Mouse (Mus musculus) urinary bladder, postnatal 36 days (tissue): Measurements from ENCODE around the gene Stard9.

Experiments
- DNase-seq, 2 experiments: peaks; one replicate each; pipeline ENCODE4 v3.0.0; 2022; ENCODE audit warnings: low spot score in 2 of 2, mixed read lengths in 1 of 2

Stard9 gene

DNA sequence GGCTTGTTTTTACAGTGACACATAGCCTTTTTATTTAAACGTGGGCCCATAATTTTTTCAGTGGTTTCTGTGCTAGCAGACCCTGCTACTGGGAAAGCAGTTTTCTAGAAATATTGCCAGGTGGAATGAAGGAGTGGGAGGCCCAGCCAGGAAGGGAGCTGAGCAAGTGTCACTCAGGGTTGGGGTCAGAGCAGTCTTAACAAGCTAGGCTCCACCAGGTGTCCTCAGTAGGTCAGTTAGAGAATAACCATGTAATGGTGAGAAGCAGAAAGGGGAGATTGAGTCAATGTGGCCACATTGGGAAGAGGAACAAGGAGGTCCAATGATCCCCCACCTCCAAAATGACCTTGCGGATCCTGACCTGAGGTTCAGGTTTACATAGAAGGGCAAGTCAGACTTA, 25.8 kb downstream of the Stard9 start:
- DNase-seq, result no peak

DNA sequence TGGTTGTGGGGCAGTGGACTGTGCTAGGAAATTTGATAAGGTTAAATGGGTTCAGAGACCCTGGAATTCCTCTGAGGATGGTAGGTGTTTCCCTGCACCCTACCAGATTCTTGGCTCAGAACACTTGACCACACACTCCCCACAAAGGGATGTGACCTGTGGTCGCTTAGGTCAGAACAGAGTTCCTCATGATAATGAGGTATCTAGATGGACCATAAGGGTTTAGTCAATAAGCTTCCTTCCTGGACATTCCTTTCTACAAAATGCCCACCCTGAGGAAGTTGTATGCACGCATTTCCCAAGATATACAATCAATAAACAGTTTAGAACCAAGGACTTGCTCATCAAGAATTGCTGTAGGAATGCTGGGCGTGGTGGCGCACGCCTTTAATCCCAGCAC, 27.0 kb downstream of the Stard9 start:
- no peak for DNase-seq

DNA sequence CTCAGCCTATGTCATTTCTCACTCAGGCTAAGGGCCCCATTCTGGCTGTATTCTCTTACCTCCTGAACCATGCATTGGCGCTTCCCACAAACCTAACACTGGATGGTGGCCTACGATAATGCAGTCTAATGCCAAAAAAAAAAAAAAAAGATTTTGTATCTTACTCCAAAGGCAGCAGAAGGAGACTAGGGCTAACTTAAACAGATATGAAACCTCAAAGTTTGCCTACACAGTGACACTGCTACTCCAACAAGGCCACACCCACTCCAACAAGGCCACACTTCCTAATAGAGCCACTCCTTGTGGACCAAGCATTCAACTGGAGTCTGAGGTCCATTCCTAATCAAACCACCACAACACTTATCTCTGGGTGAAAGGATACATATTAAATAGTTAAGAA, 27.8 kb downstream of the Stard9 start:
- DNase-seq, result no peak

DNA sequence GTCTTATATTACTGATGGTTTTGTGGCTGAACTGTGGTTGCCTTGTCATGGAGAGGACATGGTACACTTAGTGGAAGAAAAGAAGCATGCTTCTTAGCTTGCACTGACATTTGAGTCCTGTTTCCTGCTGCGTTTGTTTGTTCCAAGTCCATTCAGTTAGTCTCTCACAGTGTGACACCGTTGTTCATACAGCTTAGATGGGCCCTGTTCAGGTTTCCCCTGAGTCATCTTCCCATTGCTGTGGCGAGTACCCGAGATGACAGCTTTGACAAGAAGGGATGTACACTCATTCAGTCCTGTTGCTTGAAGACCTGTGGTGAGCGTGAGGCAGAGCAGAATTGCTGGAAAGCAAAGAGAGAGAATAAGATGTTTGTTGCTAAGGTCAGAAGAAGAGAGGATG, 29.6 kb downstream of the Stard9 start:
- DNase-seq, result no peak

DNA sequence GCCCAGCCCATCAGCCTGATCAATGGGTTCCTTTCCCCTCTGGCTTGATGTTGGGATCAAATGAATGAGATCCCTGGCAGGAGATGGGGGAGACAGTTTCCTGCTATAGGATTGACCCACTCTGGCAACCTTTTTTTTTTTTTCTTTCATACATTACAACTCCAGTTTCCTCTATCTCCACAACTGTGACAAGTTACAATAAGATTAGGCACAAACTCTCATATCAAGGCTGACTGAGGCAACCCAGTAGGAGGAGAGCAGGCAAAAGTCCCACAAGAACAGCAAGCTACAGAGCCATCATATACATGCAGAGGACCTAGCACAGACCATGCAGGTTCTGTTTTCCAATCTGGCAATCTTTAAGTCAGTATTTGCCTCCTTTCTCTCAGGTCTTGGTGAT, 30.4 kb downstream of the Stard9 start:
- DNase-seq, result no peak

DNA sequence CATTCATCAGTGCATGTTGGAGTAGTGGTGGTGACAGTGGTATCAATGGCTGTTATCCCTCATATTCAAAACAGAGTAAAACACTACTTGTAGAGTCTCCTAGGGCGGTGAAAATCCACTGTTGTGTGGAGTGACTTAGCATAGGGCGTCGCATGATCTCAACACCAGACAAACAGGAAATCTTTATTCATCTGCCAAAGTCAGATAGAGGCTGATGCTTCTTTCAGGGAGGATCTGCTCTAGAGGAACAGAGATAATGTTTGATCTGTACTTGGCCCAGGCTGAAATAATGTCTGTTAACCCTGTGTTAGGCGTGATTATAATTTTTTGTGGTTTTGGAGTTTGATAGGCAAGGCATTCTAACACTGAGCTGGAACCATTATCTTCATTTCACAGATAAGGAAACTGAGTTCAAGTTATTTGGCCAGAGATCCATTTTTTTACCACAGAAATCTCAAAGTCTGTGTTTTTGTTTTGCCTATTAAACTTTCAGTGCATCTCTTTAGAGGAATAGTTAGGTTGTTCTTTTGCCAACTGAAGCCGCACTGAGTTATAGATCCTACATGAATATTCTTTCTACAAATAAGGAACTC, 31.7 kb downstream of the Stard9 start:
- DNase-seq, result no peak

DNA sequence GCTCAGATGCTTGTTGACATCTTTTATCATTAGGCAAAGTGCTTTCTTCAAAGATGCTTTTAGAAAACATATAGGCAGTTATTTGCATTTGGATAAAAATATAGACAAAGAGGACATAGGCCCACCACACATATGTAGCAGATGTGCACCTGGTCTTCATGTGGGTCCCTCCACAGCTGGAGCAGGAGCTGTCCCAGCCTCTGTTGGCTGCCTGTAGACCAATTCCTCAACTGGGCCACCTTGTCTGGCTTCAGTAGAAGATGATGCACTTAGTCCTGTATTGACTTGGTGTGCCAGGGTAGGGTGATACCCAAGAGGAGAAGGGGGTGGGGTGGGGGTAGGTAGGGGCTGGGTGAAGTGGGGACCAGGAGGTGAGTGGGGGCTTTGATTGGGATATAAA, 33.8 kb downstream of the Stard9 start:
- no peak for DNase-seq

DNA sequence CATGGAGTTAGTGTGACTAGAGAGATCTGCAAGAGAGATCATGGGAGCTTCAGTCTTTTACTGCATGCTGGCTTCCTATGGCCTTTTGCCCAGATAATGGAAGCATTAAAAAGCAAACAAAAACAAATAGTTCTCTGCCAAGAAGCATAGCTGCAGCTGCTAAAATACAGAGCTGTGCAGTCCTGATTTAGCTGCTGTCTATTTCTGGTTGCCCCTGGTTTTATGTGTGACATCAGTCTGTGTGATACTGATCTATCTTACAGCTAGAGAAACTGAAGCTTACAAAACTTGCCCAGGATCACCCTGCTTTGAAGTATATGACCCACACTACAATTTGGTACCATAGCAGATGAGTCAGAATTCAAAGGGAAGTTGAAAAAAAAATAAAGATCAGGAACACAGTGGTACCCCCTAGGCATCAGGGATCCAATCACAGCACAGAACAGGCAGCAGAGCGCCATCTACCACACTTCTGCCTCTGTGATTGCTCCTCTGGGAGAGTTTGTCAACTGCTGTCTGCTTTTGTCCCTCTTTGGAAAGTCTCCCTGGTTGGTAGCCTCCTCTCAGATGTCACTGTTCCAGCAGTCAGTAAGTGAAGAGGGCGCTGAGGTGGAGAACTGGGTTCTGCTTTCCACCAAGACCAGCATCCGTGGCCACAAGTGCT, 34.7 kb downstream of the Stard9 start:
- DNase-seq, result no peak

DNA sequence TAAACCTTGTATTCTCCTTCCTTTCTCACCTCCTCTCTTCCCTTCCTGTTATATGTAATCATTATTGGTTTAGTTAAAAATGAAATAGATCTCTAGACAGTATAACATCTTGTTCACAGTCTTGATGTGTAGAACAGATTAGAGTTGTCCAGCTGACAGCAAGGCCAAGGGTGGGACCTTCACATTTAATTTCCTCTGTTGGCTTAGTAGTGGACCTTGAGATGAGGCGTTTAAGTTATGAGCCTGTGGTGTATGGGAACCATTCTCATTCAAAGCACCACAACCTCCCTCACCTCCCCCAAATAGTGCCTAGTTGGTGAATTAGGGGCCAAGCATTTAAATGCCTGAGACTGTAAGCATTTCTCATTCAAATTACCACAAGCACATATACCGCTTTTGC, 38.5 kb downstream of the Stard9 start:
- no peak for DNase-seq

DNA sequence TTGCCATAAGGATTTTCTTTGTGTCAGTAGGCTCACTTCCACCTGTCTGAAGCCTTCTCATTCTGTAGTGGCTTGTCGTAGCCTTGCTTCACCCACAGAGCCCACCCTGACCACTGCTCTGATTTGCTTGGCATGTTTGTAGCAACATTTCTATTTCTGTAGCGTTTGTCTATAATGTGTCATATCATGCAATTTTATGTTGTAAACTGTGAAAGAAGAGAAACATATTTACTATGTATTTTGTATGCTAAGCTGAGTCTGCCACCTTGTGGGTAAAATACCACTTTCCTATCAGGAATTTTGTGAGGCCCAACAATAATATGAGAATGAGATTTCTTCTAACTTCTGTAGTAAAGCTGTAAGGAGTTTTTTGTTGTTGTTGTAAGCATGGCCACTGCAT, 41.3 kb downstream of the Stard9 start:
- DNase-seq, result no peak

DNA sequence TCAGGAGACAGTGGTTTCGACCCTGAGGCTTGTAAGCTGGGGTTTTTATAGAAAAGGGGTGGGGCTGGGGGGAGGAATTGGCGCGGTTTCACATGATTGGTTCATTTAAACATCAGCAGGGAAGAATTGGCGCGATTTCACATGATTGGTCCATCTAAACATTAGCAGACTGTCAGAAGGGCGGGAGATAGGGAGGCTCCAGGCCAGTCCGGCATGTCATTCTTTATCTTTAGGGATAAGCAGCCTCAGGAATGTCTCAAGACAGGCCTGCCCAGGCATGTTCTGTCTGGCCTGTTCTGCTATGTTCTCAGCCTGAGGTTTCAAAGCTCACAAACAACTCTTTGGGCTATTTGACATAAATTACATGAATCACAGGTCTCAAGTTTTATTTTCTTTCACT, 52.2 kb downstream of the Stard9 start:
- peak; percentile 3 to 20 for DNase-seq

DNA sequence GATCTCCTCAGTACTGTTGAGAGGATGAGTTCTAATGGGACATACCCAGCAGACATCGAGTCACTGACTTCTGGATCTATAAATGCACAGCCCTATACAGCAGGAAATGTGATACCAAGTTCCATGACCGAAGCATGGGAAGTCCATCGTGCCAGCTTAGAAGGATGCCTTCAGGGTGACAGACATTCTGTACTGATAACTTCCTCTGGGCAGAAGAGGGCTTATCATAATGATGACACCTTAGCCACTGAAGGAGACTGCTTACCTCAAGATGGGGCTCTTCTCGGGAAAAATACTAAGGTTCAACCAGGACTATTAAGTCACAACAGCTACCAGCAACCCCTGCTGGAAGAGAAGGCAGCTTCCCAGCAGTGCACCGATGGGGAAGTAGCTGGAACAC, 68.8 kb downstream of the Stard9 start:
- DNase-seq, result no peak

DNA sequence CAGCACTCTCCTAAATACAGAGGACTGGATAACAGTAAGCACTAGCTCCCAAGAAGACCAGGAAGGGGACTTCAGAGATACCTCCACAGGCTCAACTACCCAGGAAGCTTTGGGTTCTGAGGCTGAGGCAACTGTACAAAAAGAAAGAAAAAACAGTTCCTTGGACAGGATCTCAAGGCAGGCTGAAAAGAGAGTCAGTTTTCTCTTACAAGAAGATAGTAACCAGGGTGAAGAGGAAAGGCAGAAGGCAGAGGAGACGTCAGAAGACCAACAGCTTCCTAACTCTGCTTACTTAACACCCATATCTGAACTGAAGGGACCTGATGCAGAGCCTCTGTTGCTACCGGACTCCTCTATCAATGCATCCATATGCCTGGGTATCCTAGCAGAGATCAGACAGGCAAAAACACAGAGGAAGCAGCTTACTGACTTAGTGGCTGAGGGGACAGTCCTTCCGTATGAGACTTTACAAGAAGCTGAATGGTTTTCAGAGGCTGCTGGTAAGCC, 71.5 kb downstream of the Stard9 start:
- no peak for DNase-seq

DNA sequence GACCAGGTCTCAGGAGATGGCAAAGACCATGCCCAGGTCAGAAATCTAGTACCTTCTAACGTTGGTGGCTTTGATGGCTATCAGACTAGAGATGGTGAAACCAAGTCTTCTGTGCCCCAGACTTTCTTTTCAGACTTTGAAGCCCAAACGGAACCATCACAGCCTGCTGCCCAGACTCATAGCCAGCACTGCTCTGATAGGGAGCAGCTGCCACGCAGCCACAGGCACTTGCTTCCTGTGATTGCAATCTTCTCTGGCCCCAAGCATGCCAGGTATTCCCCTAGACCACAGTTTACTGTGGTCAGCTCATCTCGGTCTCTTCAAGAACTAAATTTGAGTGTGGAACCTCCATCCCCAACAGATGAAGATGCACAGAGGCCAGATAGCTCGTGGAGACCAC, 73.8 kb downstream of the Stard9 start:
- DNase-seq, result no peak

DNA sequence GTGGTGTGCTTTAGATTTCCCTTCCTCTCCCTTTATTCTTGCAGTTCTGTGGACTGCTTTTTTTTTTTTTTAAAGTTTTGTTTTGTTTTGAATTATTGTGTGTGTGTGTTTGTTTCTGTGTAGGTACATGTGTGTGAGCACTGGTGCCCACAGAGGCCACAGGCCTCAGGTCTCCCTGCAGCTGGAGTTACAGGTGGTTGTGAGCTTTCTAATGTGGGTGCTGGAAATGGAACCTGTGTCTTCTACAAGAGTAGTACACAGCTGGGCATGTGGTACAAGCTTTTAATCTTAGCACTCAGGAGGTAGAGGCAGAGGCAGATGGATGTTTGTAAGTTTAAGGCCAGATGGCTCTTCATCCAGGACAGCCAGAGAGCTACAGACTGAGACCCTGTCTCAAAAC, 78.1 kb downstream of the Stard9 start:
- DNase-seq, result no peak

DNA sequence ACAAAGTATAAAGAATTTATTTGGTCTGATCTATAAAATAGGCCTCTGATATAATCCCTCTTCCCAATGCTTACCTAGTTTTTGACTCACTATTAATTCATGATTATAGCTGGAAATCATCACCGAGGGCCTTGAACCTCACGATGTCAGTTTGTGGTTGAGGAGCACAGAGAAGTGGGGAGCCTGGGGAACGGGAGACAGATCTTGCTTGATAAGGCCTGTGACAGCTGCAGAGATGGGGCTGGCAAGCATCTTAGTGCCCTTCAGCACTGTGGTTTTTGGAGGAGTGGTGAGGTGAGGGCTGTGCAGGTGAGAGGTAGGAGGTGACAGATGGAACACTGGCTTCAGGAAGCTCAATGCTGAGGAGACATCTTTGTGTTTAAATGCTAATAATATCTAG, 81.2 kb downstream of the Stard9 start:
- DNase-seq, result no peak

DNA sequence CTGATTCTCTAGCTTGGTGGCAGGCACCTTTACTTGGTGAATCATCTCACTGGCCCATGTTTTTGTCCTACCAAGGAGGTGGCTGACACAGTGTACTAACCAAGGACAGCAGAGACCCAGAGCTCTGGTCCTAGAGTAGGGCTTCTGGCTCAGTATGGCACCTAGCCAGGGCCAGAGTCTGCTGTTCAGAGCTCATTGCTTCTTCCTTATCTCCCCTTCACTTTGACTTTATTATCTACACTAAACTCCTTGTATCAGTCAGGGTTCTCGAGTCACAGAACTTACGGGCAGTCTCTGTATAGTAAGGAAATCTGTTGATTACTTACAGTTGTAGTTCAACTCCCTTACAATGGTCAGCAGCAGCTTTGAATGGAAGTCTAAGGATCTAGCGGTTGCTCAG, 82.0 kb downstream of the Stard9 start:
- DNase-seq, result no peak

DNA sequence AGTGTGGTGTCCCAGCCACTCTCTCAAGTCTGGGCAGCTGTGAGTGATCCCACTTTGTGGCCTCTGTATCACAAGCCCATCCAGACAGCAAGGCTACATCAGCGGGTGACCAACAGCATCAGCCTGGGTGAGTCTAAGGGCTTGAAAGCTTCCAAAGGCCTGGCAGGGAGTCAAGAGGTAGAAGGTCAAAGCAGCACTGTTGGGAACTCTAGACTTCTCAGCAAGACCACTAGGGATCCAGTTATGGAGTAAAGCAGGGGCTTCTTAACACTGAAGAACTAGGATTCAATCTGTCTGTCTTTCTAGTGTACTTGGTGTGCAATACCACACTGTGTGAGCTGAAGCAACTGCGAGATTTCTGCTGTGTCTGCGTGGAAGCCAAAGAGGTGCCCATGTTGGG, 84.5 kb downstream of the Stard9 start:
- DNase-seq, result no peak

DNA sequence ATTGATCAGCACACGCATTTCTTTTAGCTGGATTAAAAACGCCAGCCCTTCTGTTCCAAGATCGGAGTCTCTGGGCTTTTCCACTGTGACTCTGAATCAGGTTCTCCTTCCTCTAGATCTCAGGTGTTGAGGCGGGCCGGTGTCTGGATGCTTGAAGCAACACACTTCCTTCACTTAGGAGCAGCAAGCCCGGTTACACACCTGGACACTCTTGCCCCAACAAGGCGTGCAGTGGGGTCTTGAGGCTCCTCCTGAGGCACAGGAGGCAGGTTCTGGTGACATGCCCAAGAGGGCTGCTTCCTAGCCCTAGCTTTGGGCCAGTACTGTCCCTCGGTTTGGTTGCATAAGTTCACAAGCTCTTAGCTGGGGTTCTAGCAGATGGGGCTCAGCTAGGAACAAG, 89.6 kb downstream of the Stard9 start:
- DNase-seq, result no peak

DNA sequence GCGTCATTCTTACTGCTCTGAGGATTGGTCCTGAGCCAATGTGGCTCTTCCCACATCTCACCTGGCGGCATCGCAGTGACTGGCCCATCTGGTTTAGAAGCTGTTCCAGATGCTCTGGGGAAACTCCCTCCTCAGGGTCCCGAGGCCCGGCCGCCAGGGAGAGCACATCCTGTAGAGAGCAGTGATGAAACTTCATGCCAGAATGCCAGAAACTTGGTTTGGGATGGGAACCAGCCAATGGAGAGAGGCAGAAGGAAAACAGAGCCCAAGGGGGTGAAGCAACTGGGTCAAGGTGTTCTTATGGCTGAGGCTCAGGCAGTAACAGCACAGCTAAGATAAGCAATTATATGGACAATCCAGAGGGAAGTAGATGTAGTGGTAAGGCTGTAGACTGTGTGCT, 91.9 kb downstream of the Stard9 start:
- DNase-seq, result no peak

DNA sequence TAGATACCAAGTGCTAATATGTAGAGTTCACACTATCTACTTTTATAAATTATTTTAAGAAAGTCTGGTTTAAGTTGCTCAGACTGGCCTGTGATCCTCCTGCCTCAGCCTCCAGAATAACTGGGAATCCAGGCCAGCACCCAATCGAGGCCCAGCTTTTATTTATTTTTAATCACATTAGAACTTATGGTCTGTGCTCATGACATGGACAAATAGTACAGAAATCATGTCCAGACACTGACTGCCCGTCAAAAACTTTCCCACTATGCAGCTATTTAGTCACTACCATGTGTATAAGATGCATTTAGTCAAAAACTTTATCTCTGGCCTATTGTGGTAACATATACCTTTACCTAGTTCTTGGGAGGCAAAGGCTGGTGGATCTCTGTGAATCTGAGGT, 93.0 kb downstream of the Stard9 start:
- DNase-seq, result no peak

DNA sequence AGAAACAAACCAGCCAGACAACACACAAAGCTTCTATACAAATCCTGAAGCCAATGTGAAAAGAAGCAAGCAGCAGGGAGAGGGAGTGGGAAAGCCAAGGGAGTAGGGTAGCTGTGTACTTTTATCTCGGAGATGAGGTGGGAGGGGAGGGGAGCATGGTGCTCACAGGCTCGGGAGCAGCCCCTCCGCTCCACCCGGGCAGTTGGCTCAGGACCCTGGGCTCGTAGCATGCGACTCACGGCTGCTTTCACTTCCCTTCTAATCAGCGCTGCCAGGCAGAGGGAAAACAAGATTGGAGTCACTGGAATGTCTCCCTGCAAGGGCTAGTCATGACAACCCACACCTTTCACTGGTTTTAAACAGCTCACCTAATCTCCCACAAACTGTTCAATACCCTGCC, 93.6 kb downstream of the Stard9 start:
- no peak for DNase-seq

DNA sequence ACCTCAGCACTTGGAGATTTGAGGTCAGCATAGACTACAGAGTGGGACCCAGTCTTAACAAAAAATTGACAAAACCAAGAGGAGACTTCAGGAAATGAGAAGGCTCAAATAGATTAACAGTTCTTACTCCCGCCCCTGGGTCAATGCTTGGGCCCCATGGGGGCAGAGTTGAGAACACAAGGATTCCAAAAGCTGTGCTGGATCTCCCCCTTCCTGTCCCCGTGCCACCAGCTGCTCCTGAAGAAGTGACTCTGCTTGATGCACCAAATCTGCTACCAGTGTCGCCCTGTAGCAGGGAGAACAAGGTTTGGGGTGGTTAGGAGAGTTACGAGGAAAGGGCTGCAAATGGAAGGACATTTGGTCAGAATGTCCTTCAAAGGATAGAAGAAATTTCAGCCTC, 94.7 kb downstream of the Stard9 start:
- no peak for DNase-seq

DNA sequence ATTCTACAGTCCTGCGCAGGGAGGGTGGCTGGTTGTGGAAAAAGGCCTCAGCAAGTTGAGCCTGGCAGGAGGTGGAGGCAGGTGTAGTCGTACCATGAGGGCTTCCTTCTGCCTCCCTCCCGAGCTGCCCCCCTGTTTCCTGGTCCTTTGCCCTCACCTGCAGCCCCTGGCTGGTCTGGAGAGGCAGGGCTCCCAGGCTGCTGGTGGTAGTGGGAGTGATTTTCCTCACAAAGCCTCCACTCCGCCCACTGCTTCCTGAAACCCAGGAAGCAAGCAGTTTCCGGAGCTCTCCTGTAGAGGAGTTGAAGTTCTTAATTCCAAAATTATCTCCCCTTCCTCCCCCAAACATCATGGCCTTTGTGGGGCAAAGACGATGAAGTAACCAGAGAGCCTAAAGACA, 95.3 kb downstream of the Stard9 start:
- no peak for DNase-seq
